Mouse (Mus musculus): ENCODE results near the gene Hist1h3e.
"Not testable (repeated sequence)": the region's sequence is repeated elsewhere in the genome, so short reads cannot be mapped to it uniquely, and the experiment has no call there.

Gene Hist1h3e

DNA sequence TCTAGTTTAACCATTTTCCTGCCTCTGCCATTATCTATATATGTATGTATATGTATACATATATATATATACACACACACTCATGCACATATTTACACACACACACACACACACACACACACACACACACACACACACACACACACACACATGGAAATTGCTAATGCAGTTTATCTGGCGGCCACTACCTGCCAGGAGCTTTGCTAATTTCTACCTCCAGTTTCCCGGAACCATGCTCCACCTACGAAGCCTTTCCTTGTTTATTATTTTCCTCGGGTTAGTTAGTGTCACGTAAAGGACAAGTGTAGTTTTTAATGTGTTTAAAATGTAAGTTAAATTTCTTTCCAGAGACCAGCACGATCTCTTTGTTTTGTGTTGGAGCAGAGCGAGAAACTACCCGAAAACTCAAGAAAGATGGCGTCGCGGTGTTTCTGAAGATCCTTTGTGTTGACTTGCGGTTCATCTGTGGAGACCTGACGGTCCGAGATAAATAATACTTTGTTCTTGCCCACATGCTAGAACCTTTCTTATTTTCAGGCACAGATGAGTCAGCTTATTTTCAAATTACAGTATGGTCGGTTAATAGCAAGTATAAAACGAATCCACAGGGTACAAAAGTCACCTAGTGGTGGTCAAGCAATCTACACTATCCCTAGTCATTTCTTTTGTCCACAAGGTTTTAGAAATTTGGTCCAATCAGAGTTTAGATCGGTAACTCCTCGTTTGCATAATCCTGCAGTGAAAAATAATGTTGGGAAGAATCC, 712 bp upstream of the Hist1h3e start:
- peak; percentile 86 for DNase-seq (ENCODE audit: low spot score)

DNA sequence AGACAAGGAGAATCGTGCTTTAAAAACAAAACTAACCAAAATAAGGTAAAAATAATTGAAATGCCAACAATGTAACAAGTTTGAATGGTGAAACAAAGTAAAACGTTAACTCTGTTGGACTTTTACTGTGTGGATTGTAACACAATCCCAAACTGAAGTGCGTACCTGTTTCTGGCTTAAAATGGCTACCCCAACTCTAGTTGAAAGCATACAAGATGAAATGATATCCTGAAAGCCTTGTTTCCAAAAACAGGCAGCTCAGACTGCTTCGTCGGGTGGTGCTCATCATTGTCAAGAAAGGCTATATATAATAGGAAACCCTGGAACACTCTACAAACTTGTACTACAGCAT, 662 bp downstream of the Hist1h3e start:
- DNase-seq (ENCODE audit: low spot score), result not testable (repeated sequence)

DNA sequence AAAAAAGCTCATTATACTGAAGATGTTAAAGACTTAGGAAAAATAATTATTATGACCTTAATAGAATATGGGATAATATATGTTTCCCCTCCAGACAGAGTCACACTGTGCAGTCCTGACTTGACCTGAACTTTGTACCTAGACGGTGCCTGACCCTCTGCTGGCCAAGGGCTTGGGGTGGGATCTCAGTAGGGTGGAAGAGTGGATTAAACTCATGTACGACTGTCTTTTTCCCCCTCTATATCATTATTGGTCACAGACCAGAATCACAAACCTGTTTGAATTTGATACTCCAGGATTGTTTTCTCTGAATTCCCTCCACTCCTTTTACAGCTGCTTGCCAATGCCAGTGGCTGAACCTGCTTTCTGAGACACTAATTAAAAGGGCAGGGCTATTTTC, 1.5 kb downstream of the Hist1h3e start:
- not testable (repeated sequence) for DNase-seq (ENCODE audit: low spot score)

- no peak for DNase-seq (ENCODE audit: low spot score)
Observed at GRCm38 (mm10) chr13:23556906-23557305, 5.3 kb downstream of the Hist1h3e start.

DNA sequence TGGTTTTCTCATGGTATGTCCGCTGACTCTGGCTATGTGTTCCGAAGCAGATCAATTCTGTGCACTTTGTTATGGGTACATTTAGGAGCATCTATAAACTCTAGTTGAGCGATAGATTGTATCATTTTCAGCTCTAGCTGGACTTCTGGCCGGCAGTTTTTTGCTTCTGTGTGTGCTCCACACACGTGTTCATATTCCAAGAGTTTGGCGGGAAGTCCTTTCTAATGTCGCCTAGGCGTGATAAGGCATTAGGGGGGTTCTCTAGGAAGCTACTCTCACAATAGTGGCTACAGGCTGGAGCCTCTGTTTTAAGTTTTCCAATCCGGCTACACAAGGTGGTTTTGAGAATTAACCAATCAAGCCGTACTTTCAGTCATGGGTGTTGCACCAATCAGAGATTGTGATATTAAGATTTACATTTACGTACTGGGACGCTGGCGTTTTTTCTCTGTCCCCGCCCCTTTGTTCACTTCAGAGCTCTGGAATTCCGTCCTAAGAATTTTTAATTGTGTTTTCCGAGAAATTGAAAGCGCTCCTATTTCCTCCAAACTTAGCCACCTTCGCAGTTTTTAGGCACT, 6.2 kb downstream of the Hist1h3e start:
- DNase-seq (ENCODE audit: low spot score), result peak; percentile 92

DNA sequence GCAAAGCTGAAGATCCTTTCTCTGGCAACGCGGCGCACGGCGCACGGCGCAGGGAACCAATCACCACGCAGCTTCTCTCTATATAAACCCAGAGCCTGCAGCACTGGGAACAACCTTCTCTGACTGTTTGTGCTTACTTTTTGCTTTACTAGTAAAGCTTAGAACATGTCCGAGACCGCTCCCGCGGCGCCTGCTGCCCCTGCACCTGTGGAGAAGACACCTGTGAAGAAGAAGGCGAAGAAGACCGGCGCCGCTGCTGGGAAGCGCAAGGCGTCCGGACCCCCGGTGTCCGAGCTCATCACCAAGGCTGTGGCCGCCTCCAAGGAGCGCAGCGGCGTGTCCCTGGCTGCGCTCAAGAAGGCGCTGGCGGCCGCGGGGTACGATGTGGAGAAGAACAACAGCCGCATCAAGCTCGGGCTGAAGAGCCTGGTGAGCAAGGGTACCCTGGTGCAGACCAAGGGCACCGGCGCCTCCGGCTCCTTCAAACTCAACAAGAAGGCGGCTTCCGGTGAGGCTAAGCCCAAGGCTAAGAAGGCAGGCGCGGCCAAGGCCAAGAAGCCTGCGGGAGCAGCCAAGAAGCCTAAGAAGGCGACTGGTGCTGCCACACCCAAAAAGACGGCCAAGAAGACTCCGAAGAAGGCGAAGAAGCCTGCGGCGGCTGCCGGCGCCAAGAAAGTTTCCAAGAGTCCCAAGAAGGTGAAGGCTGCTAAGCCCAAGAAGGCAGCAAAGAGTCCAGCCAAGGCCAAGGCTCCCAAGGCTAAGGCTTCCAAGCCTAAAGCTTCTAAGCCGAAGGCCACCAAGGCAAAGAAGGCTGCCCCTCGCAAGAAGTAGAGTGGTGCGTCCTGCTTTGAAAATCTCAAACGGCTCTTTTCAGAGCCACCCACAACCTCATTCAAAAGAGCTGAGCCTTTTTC, 7.0 kb downstream of the Hist1h3e start:
- DNase-seq (ENCODE audit: low spot score), result peak; percentile 80

DNA sequence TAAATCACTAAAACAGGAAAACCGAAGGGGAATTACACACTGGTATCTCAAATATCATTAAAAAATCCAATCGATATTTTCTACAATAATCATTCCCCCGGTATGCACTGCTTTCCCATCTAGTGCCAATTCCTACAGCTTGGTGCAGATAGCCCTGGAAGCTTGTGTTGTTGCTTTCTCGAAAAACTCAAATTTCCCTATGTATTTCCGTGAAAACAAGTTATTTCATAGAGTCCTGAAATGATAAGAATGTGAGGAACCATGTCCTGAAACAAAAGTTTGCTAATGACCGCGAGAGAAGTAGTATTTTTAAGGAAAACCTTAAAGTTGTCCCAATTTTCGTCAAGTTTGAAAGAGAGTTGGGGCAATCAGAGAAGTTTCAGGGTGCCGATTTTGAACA, 7.8 kb downstream of the Hist1h3e start:
- DNase-seq (ENCODE audit: low spot score), result no peak

DNA sequence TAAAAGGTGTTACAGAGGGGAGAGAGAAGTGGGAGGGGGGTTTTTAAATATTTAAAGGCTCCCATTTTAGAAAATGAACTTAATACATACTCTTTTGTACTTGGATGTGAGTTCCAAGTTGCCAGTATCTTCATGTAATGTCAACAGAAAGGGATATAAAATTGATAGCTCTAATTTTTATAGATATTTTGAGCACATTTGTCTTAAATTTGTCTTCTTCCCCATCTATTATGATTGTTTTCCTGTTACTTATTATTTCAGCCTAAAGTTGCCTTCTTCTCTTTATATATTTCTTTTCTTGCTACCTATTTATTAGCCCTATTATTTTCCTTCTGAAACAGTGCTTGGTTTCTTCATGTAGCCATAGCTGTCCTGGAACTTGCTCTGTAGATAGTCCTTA, 9.2 kb downstream of the Hist1h3e start, which contains the start of gene Hist1h1d:
Gene Hist1h1d (plus strand): TSS at position 301 of the 400 bp plus-strand sequence.
- no peak for DNase-seq (ENCODE audit: low spot score)

DNA sequence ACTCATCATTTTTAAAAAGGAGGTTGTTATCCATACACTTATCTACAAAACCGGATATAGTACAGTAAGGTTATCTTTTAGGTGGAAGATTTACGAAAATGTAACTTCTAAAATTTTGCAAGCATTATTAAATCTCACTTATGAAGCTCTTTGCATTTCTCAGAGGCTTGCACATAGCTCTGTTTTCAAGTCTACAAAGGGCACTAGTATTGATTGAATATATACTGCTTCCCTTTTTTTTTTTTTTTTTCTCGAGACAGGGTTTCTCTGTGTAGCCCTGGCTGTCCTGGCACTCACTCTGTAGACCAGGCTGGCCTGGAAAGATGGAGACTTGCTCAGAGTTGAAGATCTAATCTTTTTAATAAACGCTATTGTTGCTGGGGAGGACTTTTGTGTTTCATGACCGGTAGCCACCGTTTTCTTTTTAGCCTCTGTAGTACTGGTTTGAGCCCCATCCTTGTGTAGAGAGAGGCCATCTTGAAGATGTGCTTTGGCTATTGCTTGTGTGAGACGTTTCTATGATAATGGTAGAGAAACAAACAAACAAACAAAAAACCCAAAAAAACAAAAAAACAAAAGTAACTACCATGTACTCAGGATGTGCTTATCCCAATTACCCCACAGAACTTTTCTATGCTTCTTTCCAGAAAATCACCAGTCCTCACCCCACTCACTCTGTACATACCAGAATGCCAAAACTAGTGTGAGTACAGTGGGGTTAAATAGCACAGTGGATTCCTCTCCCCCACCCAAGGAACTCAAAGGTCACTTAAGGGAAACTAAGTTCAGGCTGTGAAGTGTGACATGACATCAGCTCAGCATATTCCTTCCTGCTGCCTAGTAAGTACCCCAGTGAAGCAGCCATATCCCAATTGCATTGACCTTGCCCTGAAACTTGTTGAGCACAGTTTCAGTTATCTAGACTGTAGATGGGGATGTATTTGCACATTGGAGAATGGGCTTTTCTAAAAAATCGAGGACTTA, 9.9 kb downstream of the Hist1h3e start:
- no peak for DNase-seq (ENCODE audit: low spot score)

GRCm38 (mm10) chr13:23551146-23551834, 10.9 kb downstream of the Hist1h3e start, which contains the start of gene Hist1h4f:
TSS of gene Hist1h4f (minus strand) at chr13:23551648.
- peak; percentile 93 for DNase-seq (ENCODE audit: low spot score)

GRCm38 (mm10) chr13:23550761-23551145, 11.4 kb downstream of the Hist1h3e start:
- DNase-seq (ENCODE audit: low spot score), result no peak

GRCm38 (mm10) chr13:23546694-23547093, 15.5 kb downstream of the Hist1h3e start:
- no peak for DNase-seq (ENCODE audit: low spot score)

DNA sequence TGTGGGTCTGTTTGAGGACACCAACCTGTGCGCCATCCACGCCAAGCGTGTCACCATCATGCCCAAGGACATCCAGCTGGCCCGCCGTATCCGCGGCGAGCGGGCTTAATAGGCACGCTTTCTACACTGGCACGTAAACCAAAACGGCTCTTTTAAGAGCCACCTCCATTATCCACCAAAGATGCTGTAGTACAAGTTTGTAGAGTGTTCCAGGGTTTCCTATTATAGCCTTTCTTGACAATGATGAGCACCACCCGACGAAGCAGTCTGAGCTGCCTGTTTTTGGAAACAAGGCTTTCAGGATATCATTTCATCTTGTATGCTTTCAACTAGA, 17.4 kb downstream of the Hist1h3e start:
- DNase-seq (ENCODE audit: low spot score), result not testable (repeated sequence)

DNA sequence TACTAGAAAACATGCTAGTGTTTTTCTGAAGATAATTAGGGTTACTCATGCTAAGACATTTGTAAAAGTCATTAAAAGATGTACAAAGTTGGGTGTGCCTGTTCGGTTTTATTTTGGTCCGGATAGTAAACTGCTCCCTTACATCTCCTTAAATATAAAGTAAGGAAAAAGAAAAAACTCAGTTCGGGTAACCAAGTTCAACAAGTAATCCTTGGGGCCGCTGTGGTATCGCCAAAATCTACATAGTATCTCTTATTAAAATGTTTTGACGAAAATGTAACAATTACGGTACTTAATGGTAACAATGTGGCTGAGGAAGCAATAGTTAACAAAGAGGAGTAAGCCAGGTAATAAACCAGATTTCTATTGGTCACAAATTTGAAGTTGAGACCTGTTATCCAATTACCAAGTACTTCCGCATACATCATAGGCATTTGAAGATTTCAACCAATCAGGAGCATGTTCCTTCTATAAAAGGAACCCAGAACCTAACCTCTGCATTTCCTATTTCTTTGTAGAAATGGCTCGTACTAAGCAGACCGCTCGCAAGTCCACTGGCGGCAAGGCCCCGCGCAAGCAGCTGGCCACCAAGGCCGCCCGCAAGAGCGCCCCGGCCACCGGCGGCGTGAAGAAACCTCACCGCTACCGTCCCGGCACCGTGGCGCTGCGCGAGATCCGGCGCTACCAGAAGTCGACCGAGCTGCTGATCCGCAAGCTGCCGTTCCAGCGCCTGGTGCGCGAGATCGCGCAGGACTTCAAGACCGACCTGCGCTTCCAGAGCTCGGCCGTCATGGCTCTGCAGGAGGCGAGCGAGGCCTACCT, 18.0 kb downstream of the Hist1h3e start, which contains the start of gene Hist1h3f:
Gene Hist1h3f (plus strand): TSS at position 88 of the 822 bp plus-strand sequence.
- DNase-seq (ENCODE audit: low spot score), result peak; percentile 93

DNA sequence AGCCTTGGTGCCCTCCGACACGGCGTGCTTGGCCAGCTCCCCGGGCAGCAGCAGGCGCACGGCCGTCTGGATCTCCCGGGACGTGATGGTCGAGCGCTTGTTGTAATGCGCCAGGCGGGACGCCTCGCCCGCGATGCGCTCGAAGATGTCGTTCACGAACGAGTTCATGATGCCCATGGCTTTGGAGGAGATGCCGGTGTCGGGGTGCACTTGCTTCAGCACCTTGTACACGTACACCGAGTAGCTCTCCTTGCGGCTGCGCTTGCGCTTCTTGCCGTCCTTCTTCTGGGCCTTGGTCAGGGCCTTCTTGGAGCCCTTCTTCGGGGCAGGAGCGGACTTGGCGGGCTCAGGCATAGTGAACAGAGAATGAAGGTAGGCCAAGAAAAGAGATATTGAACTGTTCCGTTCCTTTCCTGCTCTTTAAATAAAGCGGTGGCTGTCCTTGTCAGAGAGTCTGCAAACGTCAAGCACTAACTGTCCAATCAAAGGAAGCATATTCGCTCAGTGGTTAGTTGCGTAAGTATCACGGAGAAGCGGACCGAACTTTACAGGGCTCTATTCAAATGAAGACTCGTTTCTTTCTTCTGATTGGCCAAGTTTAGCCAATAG, 19.1 kb downstream of the Hist1h3e start, which contains the start of gene Hist1h2bh:
Gene Hist1h2bh (minus strand): TSS at position 394 of the 609 bp plus-strand sequence.
- peak; percentile 81 for DNase-seq (ENCODE audit: low spot score)

DNA sequence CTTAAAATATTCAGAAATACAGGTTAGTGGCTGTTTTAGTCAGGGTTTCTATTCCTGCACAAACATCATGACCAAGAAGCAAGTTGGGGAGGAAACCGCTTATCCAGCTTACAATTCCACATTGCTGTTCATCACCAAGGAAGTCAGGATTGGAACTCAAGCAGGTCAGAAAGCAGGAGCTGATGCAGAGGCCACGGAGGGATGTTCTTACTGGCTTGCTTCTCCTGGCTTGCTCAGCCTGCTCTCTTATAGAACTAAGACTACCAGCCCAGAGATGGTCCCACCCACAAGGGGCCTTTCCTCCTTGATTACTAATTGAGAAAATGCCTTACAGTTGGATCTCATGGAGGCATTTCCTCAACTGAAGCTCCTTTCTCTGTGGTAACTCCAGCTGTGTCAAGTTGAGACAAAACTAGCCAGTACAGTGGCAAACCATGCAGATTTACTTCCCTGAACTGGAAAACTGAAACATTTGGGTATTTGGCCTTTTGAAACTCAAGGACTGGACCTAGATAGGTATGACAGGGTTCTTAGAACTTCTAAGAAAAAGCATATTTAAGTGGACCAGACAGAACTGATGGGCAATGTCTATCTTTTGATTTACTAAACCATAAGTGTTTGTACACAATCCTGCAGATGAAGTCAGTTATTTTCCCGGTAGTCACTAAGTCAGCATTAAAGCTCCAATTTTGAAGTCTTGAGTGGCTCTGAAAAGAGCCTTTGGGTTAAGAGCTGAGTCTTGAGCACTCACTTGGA, 19.8 kb downstream of the Hist1h3e start:
- DNase-seq (ENCODE audit: low spot score), result not testable (repeated sequence)

DNA sequence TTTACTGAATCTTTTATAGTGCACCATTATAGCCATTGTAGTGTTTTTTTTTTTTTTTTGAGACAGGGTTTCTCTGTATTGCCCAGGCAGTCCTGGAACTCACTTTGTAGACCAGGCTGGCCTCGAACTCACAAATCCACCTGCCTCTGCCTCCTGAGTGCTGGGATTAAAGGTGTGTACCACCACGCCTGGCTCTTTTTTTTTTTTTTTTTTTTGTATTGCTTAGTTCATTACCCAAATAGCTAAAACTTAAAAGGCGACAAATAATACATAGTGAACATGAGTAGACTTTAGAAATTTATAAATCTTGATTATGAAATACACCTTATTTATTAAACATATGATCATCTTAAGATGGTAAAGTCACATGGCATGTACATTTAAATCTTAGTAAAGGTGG, 20.7 kb downstream of the Hist1h3e start:
- no peak for DNase-seq (ENCODE audit: low spot score)

GRCm38 (mm10) chr13:23539821-23540220, 22.3 kb downstream of the Hist1h3e start:
- not testable (repeated sequence) for DNase-seq (ENCODE audit: low spot score)

DNA sequence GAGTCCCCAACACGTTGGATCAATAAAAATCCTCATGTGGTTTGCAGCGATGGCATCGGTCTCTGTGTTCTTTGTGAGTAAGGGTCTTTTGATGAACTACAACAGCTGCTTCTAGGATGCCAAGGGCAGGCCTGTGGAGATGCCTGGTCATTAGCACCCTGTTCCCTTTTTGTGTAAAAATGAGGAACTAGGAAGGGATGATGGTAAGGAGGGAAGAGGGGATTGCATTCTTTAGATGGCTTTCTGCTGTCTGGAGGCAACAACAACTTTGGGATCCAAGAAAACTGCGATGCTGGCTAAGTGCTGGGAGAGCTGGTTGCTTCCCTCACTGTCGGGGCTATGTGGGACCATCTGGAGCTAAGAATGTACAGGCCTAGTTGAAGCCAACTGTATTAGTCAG, 23.9 kb downstream of the Hist1h3e start:
- DNase-seq (ENCODE audit: low spot score), result no peak
